Mouse (Mus musculus) heart, postnatal 4 days (tissue): ENCODE results near the gene Kctd20. TPM values are rescaled to one million over a fixed set of nuclear protein-coding genes. Genes with fewer than 3 reads are reported as not detected.

Experiments used
- total RNA-seq, 2 experiments: library from RNA; stranded (reverse); gene quantifications; 2 replicates each; pipeline ENCODE4 v1.2.3; 2021

Gene Kctd20
- total RNA-seq, 2 experiments from 2014 or later = 63.1 to 65.3 TPM

Other genes with a start within 250 kb of the Kctd20 start
- gene AC170998.1, start 225.9 kb upstream of the Kctd20 start, total RNA-seq = 1 to 10 TPM; 1.1 to 1.8 TPM
- under 1 TPM; 0.47 to 0.50 TPM for gene Mapk13, start 182.7 kb upstream of the Kctd20 start, total RNA-seq
- 10 to 100 TPM; 22.8 to 25.9 TPM for gene Brpf3, start 150.9 kb upstream of the Kctd20 start, total RNA-seq
- gene Pnpla1, start 93.5 kb upstream of the Kctd20 start, total RNA-seq = under 1 TPM in 1 of 2 experiments, not detected in 1; 0.07 TPM
- under 1 TPM in 1 of 2 experiments, not detected in 1; 0.12 TPM for gene 4930539E08Rik, start 36.6 kb upstream of the Kctd20 start, total RNA-seq
- not detected for gene Pxt1, start 8.1 kb upstream of the Kctd20 start, total RNA-seq
- gene Stk38, start 56.0 kb downstream of the Kctd20 start, total RNA-seq = 10 to 100 TPM; 64.3 to 67.4 TPM
- gene Srsf3, start 80.7 kb downstream of the Kctd20 start, total RNA-seq = 100 to 1,000 TPM; 224 to 227 TPM
- gene Cdkn1a, start 139.0 kb downstream of the Kctd20 start, total RNA-seq = 10 to 100 TPM; 55.9 to 57.1 TPM
- under 1 TPM; 0.47 to 0.57 TPM for gene Rab44, start 162.2 kb downstream of the Kctd20 start, total RNA-seq